Mouse (Mus musculus): ENCODE data around the gene Nkx2-5. TPM values are rescaled to one million over a fixed set of nuclear protein-coding genes. Genes with fewer than 3 reads are reported as not detected.

The Nkx2-5 gene
- total and polyA plus RNA-seq, 3 experiments, result not detected

DNA sequence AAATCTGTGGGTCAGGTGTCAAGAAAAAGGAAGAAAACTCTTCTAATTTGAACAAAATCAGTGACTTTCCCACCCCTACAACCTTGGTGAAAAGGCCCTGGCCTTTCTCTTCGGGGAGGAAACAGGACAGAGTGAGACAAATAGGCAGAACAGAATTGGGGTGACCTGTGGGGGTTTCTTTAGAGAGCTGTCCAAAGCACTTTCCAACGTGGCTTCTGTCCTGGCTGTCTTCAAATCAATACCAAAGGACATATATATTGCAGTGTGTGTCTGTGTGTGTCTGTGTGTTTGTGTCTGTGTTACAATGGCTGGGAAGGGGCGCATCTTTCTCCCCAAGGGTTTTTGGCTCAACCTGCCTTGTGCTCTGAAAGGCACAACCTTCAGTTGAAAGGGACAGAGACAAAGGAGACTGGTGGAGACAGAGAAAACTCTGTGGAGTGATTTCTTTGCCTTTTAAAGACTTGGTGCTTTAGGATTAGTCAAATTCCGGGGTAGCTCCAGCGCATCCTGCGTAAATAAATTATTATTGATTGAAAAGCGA lies 1.0 kb downstream of the Nkx2-5 start:
- no peaks in the 10 kb centered on the region for H3K79me2 ChIP-seq (ENCODE audit: control insufficient read depth, insufficient read depth, low read length, poor library complexity)
- no peak overlapping the region for H3K9ac ChIP-seq (ENCODE audit: control insufficient read depth, low read depth, low read length, poor library complexity, severe bottlenecking)
- no peaks in the 10 kb centered on the region for H3K4me1 ChIP-seq (ENCODE audit: control insufficient read depth in 1 of 2, insufficient read depth in 2 of 2, low read length in 2 of 2)
- H3K9me3 ChIP-seq (replicated peaks; ENCODE audit: insufficient read depth, low read length), result no peaks in the 10 kb centered on the region
- peaks cover 0 to 9% of the 10 kb centered on the region in 2 experiments; a peak in 2 of 4 replicates for H3K27me3 ChIP-seq (ENCODE audit: control insufficient read depth in 1 of 2, insufficient read depth in 2 of 2, low read length in 2 of 2)
- no peak overlapping the region for H3K27ac ChIP-seq (ENCODE audit: control insufficient read depth, low read depth, low read length)
- no peak for DNase-seq (ENCODE audit: low read depth, low spot score)
- no peaks in the 10 kb centered on the region for H3K36me3 ChIP-seq (ENCODE audit: control insufficient read depth in 1 of 2, insufficient read depth in 2 of 2, low read length in 2 of 2)
- TF ChIP-seq ELF1 (IDR thresholded peaks at IDR 0.05; ENCODE audit: low read depth, low read length) (no peak), MAFK (IDR thresholded peaks at IDR 0.05; ENCODE audit: borderline replicate concordance, low read depth, low read length) (no peak), MEF2A (IDR thresholded peaks at IDR 0.05; ENCODE audit: extremely low read depth, insufficient replicate concordance, low read depth, low read length, poor library complexity, severe bottlenecking) (no peak), POLR2AphosphoS2 (IDR thresholded peaks at IDR 0.05; ENCODE audit: low read length) (no peak), MXI1 (IDR thresholded peaks at IDR 0.05; ENCODE audit: low read depth, low read length) (no peak), RAD21 (IDR thresholded peaks at IDR 0.05; ENCODE audit: low read depth, low read length) (no peak), CTCF (IDR thresholded peaks at IDR 0.05 in 2 of 3, conservative IDR thresholded peaks at IDR 0.05 in 1 of 3; ENCODE audit: control insufficient read depth in 1 of 3, insufficient read depth in 1 of 3, low read depth in 2 of 3, low read length in 3 of 3, poor library complexity in 1 of 3, severe bottlenecking in 1 of 3) (no peak), HCFC1 (IDR thresholded peaks at IDR 0.05; ENCODE audit: low read depth, low read length) (no peak), SIN3A (IDR thresholded peaks at IDR 0.05; ENCODE audit: low read length) (no peak)
- no peak overlapping the region for H3K4me3 ChIP-seq (ENCODE audit: control insufficient read depth in 1 of 2, insufficient read depth in 1 of 2, low read depth in 2 of 2, low read length in 2 of 2)

DNA sequence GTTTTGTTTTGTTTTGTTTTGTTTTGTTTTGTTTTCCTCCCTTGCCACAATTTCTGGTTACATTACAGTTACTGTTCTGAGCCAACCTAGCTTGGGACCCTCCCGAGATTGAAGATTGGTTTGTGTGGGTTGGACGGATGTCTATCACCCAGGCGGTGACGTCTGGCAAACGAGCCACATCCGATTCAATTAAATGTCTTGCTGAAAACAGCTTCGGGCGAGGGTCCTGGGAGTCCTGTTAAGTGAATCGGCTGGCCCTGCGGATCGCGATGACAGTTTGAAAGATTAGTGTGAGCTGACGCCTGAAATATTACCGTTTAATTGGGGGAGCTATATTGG lies 1.6 kb downstream of the Nkx2-5 start:
- H3K27me3 ChIP-seq (ENCODE audit: control insufficient read depth in 1 of 2, insufficient read depth in 2 of 2, low read length in 2 of 2), result peaks cover 0 to 8% of the 10 kb centered on the region in 2 experiments; a peak in 2 of 4 replicates
- no peaks in the 10 kb centered on the region for H3K79me2 ChIP-seq (ENCODE audit: control insufficient read depth, insufficient read depth, low read length, poor library complexity)
- TF ChIP-seq UBTF (IDR thresholded peaks at IDR 0.05; ENCODE audit: borderline replicate concordance, insufficient read depth, low read depth, low read length) (no peak), ZNF384 (IDR thresholded peaks at IDR 0.05; ENCODE audit: low read depth, low read length) (no peak), POLR2A (IDR thresholded peaks at IDR 0.05; ENCODE audit: control insufficient read depth in 1 of 2, insufficient read depth in 1 of 2, low read depth in 1 of 2, low read length in 2 of 2, poor library complexity in 1 of 2) (no peak), MAFK (IDR thresholded peaks at IDR 0.05; ENCODE audit: borderline replicate concordance, low read depth, low read length) (no peak), USF1 (IDR thresholded peaks at IDR 0.05; ENCODE audit: low read depth, low read length) (no peak), POLR2AphosphoS5 (IDR thresholded peaks at IDR 0.05; ENCODE audit: borderline replicate concordance, low read depth, low read length) (no peak), CHD2 (IDR thresholded peaks at IDR 0.05; ENCODE audit: low read length) (no peak), TCF12 (IDR thresholded peaks at IDR 0.05; ENCODE audit: low read depth, low read length) (no peak), JUND (IDR thresholded peaks at IDR 0.05; ENCODE audit: low read depth, low read length) (no peak), ZC3H11A (IDR thresholded peaks at IDR 0.05; ENCODE audit: low read depth, low read length) (no peak), MAX (IDR thresholded peaks at IDR 0.05; ENCODE audit: low read length) (no peak), RCOR1 (IDR thresholded peaks at IDR 0.05; ENCODE audit: low read depth, low read length) (no peak), MAZ (IDR thresholded peaks at IDR 0.05; ENCODE audit: low read depth, low read length) (no peak), MEF2A (IDR thresholded peaks at IDR 0.05; ENCODE audit: extremely low read depth, insufficient replicate concordance, low read depth, low read length, poor library complexity, severe bottlenecking) (no peak)

More for the DNA sequence above, 1.6 kb downstream of the Nkx2-5 start:
- H3K4me1 ChIP-seq (ENCODE audit: control insufficient read depth in 1 of 2, insufficient read depth in 2 of 2, low read length in 2 of 2), result no peaks in the 10 kb centered on the region
- H3K36me3 ChIP-seq (ENCODE audit: control insufficient read depth in 1 of 2, insufficient read depth in 2 of 2, low read length in 2 of 2), result no peaks in the 10 kb centered on the region
- no peak for DNase-seq (ENCODE audit: low read depth, low spot score)
- no peak overlapping the region for H3K4me3 ChIP-seq (ENCODE audit: control insufficient read depth in 1 of 2, insufficient read depth in 1 of 2, low read depth in 2 of 2, low read length in 2 of 2)
- no peak overlapping the region for H3K27ac ChIP-seq (ENCODE audit: control insufficient read depth, low read depth, low read length)
- no peaks in the 10 kb centered on the region for H3K9me3 ChIP-seq (replicated peaks; ENCODE audit: insufficient read depth, low read length)
- H3K9ac ChIP-seq (ENCODE audit: control insufficient read depth, low read depth, low read length, poor library complexity, severe bottlenecking), result no peak overlapping the region
